Mouse (Mus musculus) small intestine, adult 2 months (tissue): Measurements from ENCODE around the gene Dlst. TPM values are rescaled to one million over a fixed set of nuclear protein-coding genes. Genes with fewer than 3 reads are reported as not detected.

ENCODE experiments used
- H3K27ac ChIP-seq: fragments of 200-500 bp; 2 replicates; pipeline ENCODE4 v1.5.1; 2012; ENCODE audit warnings: low read depth, low read length, control low read depth, inconsistent platforms; ENCODE audit not compliant: insufficient read depth
- H3K27me3 ChIP-seq: fragments of 200-500 bp; 2 replicates; pipeline ENCODE4 v1.6.1; 2012; ENCODE audit warnings: mild to moderate bottlenecking, moderate library complexity, low read length, inconsistent platforms; ENCODE audit not compliant: control insufficient read depth, insufficient read depth
- H3K36me3 ChIP-seq: fragments of 200-500 bp; 2 replicates; pipeline ENCODE4 v1.6.1; 2012; ENCODE audit warnings: mild to moderate bottlenecking, low read length, control low read depth, inconsistent platforms; ENCODE audit not compliant: control insufficient read depth, insufficient read depth
- H3K4me1 ChIP-seq: fragments of 200-500 bp; 2 replicates; pipeline ENCODE4 v1.6.1; 2012; ENCODE audit warnings: low read length, inconsistent platforms, mixed read lengths; ENCODE audit not compliant: control insufficient read depth, insufficient read depth, insufficient read length
- H3K4me3 ChIP-seq: fragments of 200-500 bp; 2 replicates; pipeline ENCODE4 v1.5.1; 2012; ENCODE audit warnings: low read depth, mild to moderate bottlenecking, control low read depth, inconsistent platforms, low read length, moderate library complexity
- CTCF ChIP-seq: fragments of 200-500 bp; IDR thresholded peaks from 2 replicates; pipeline ENCODE4 v1.5.1; 2012; ENCODE audit warnings: low read depth, mild to moderate bottlenecking, control low read depth, inconsistent platforms, low read length, moderate library complexity, mixed read lengths; ENCODE audit not compliant: insufficient replicate concordance, insufficient read length; ENCODE audit errors: extremely low read depth
- POLR2A ChIP-seq: fragments of 200-500 bp; IDR thresholded peaks from 2 replicates; pipeline ENCODE4 v1.6.1; 2012; ENCODE audit warnings: low read depth, mild to moderate bottlenecking, control low read depth, inconsistent platforms, low read length, moderate library complexity
- WGBS: fragments of 180-500 bp; shearing (Covaris S2); methylation state at CpG from one replicate; pipeline ENCODE4 v1.1.7; 2018; 5-methylcytosine and 5-hydroxymethylcytosine counted together
- polyA plus RNA-seq: library from polyadenylated mRNA; depleted of rRNA; stranded (reverse); fragments of >200 nt; gene quantifications from 2 replicates; pipeline ENCODE4 v1.2.3, GENCODE M21; 2012; rRNA removed

Dlst gene
- polyA plus RNA-seq = 74.2 and 125 TPM in 2 replicates

DNA sequence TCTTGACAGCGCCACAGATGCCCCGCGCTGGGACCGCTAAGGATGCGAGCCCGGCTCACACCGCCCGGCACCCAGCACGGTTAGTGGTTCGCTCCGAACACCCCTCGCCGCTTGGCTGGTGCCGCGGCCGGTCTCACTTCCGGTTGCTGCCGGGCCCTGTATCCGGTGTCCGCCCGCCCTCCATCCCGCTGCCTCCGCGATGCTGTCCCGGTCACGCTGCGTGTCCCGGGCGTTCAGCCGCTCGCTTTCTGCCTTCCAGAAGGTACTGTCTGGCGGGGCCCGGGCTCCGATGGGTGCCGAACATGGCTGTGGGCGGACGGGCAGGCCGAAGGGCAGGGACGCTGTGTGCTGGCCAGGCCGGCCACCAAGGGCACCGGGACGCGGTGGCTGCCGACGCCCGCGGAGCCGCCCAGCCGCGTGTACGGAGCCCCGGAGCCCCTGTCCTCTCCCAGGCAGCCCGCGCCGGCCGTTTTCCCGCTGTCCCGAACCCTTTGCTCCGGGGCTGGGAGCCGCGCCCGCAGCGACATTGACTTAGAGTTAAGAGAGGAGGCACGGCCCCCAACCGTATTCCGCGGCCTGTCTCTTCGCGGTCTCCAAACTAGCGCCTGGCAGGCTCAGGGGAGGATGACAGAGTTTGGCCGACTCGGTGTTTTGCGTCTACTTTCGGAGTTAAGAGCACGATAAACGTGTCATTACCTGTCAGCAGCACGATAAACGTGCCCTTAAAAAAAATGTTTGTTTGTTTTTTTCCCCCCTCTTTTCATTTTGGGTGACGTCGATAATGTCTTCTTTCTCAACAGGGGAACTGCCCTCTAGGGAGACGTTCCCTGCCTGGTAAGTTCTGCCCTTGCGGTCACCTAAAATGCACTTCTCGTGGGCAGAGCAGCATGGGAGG lies at the start of gene Dlst, which contains the start of gene Prox2:
Dlst (plus strand) TSS at position 136 of the 895 bp plus-strand sequence.
Prox2 (minus strand) TSS at position 62 of the 895 bp plus-strand sequence.
- Histone ChIP-seq H3K4me1 (peaks cover 11% of the 10 kb centered on the region; the same call in 1 of the 2 replicates), H3K4me3 (peak within 1 kb of the TSS; percentile 76), H3K36me3 (peaks cover 16% of the 10 kb centered on the region), H3K27ac (peak within 1 kb of the TSS; percentile 94), H3K27me3 (no peaks in the 10 kb centered on the region)
- TF ChIP-seq POLR2A = peak; percentile 42
- TF ChIP-seq CTCF = no peak
- WGBS = under 1% methylated on average over 83 of the region's 83 CpGs

DNA sequence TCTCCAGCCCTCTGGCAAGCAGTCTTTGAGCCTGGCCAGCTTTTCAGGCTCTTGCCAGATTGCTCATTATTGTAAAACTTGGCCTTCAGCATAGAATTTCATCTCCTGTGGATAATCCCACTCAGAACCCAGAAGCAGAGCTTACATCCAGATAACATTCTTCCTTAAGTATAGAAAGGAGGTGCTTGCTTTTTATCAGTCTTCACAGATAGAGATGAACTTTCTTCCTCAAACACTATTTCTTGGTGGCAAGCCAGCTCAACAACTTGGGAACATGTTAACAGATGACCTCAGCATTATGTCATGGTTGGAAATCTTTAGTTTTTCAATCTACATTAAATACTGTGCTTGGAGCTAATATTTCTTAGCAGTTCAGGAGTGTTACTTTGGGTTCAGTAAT lies 39.6 kb upstream of the Dlst start:
- no peaks in the 10 kb centered on the region for H3K4me1 ChIP-seq
- TF ChIP-seq POLR2A (no peak), CTCF (no peak)
- no peak overlapping the region for H3K27ac ChIP-seq
- peaks cover 31% of the 10 kb centered on the region for H3K36me3 ChIP-seq
- H3K4me3 ChIP-seq = no peak overlapping the region
- H3K27me3 ChIP-seq = no peaks in the 10 kb centered on the region

DNA sequence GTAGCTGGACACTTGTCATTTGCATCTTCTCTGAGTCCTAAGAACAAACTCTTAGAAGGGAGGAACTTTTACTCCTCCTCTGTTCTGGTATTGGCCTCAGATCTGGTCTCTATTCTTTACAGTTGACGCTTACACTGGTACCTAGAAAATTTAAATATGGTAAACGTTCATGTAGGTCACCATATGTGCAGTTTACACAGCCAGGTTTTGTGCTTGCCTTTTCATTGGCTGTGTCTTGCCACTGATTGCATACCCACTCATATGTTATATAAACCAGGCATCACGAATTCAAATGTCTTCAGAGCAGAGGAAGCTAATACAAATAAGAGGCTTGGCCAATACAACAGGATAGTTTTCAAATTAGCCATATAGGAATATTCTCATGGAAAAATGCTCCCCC lies 33.5 kb upstream of the Dlst start:
- no peak for TF ChIP-seq CTCF
- no peak for TF ChIP-seq POLR2A
- H3K4me3 ChIP-seq = no peak overlapping the region
- H3K27ac ChIP-seq = no peak overlapping the region
- no peaks in the 10 kb centered on the region for H3K4me1 ChIP-seq
- H3K27me3 ChIP-seq = no peaks in the 10 kb centered on the region
- H3K36me3 ChIP-seq = peaks cover 6% of the 10 kb centered on the region
- 85% methylated on average over 3 of the region's 3 CpGs for WGBS

DNA sequence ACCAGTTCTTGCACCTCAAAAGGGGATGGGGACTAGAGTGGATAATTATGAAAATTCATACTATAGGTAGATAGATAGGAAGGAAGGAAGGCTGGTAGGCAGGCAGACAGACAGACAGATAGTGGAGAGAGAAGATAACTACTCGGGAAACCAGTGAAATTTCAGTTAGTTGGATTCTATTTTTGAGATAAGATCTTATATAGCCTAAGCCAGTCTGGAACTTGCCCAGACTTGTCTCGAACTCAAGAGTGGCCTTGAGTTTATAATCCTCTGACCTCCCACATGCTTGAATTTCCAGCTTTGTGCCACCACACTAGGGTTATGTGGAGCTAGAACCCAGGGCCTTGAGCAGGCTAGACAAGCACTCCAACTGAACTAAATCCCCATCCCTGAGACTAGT lies 26.4 kb upstream of the Dlst start:
- H3K4me1 ChIP-seq = no peaks in the 10 kb centered on the region
- no peaks in the 10 kb centered on the region for H3K27me3 ChIP-seq
- no peak overlapping the region for H3K4me3 ChIP-seq
- H3K27ac ChIP-seq = no peak overlapping the region
- TF ChIP-seq CTCF = no peak
- TF ChIP-seq POLR2A = no peak
- H3K36me3 ChIP-seq = peaks cover 5% of the 10 kb centered on the region
- whole genome bisulfite sequencing = 43% methylated on average over 2 of the region's 2 CpGs

DNA sequence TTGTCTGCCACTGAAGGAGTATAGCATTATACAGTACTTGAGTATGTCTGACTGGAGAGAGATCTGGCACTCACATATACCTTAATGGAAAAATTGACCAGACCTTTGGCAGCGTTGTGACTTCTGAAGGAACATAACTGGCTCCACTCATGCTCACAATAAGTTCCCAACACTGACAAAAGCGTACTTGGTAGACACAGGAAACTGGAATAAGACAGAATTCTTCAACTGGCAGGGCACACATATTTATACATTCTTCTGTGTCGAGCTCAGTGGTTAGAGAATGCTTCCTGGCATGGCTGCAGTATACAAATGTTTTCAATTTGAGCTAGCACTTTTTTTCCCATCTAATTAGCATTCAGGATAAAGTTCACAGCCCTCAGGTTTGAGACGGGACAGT lies 25.7 kb upstream of the Dlst start:
- Histone ChIP-seq H3K36me3 (peaks cover 6% of the 10 kb centered on the region), H3K4me1 (no peaks in the 10 kb centered on the region), H3K27ac (no peak overlapping the region), H3K4me3 (no peak overlapping the region), H3K27me3 (no peaks in the 10 kb centered on the region)
- WGBS = 71% methylated on average over 4 of the region's 4 CpGs
- TF ChIP-seq CTCF (no peak), POLR2A (no peak)

DNA sequence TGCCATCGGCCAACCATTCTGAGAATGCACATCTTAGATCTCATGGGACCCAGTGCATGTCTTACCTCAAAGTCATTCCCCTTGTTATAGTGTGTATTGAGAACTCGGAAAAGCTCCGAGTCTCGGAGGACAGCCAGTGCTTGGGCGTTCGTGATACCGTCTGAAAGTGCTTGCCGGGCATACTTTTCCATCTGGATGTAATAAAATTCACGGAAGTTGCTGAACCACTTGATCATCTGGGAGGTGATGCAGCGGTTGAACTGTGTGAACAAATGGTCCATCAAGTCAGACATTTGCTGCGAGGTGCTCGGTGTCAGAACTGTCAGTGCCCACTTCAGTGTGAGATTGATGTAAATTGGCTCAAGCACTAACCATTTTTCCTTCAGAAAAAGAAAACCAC lies 22.8 kb upstream of the Dlst start:
- H3K36me3 ChIP-seq = peaks cover 6% of the 10 kb centered on the region
- H3K4me1 ChIP-seq = no peaks in the 10 kb centered on the region
- 93% methylated on average over 12 of the region's 12 CpGs for WGBS
- no peak overlapping the region for H3K4me3 ChIP-seq
- TF ChIP-seq POLR2A = no peak
- no peak for TF ChIP-seq CTCF
- no peaks in the 10 kb centered on the region for H3K27me3 ChIP-seq
- H3K27ac ChIP-seq = no peak overlapping the region

DNA sequence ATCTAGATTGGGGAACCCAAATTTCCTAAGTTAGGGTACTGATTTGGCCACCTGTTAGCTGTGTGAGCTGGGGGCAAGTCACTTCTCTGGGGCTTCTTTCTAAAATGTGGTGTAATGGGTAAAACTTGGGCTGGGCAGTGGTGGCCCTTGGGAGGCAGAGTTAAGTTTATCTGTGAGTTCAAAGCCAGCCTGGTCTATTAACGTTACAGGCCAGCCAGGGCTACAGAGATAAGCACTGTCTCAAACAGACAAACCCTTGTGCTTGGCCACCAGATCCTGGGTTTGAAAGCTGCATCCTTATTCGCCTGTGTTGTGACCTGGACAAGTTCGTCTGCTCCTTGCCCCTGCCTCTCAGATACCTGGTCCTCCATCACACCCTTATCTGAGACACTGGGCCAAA lies 19.4 kb upstream of the Dlst start:
- WGBS = 66% methylated on average over 3 of the region's 3 CpGs
- H3K27ac ChIP-seq = no peak overlapping the region
- TF ChIP-seq POLR2A (no peak), CTCF (no peak)

More for the DNA sequence above, 19.4 kb upstream of the Dlst start:
- no peaks in the 10 kb centered on the region; the same call in 1 of the 2 replicates for H3K4me1 ChIP-seq
- H3K4me3 ChIP-seq = no peak overlapping the region
- H3K36me3 ChIP-seq = peaks cover 6% of the 10 kb centered on the region
- no peaks in the 10 kb centered on the region for H3K27me3 ChIP-seq
